Mouse (Mus musculus): ENCODE data around the gene Vsig10.

DNA sequence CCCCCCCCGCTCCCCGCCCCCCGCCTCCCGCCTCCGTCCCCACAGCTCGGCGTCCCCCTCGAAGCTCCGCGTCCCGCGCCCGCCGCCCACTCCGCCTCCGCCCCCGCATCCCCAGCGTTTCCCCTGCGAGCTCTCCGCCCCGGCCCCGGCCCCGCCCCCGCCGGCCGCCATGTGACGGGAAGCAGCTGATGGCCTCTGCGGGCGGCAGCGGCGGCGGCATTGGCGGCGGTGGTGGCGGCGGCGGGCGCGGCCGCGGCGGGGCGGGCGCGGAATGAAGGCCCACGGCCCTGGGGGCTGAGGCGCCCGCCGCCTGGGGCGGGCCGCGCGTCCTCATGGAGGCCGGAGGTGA lies 38.2 kb downstream of the Vsig10 start, which contains the start of gene Wsb2:
- no peak for TF ChIP-seq CTCF (conservative IDR thresholded peaks at IDR 0.05; ENCODE audit: insufficient read depth, insufficient read length, low read depth, low read length)
- TF ChIP-seq POLR2A (IDR thresholded peaks at IDR 0.05; ENCODE audit: low read depth, low read length): no peak
